Mouse (Mus musculus) B cell, adult 67 days (primary cell): Measurements from ENCODE around the gene Coa5. TPM values are rescaled to one million over a fixed set of nuclear protein-coding genes. Genes with fewer than 3 reads are reported as not detected.

Source experiments
- total RNA-seq, 2 experiments: library from RNA; stranded (reverse); gene quantifications; 4 replicates each; pipeline ENCODE4 v1.2.4; 2023

The Coa5 gene
- 10 to 100 TPM; 39.2 to 43.8 TPM for total RNA-seq

DNA sequence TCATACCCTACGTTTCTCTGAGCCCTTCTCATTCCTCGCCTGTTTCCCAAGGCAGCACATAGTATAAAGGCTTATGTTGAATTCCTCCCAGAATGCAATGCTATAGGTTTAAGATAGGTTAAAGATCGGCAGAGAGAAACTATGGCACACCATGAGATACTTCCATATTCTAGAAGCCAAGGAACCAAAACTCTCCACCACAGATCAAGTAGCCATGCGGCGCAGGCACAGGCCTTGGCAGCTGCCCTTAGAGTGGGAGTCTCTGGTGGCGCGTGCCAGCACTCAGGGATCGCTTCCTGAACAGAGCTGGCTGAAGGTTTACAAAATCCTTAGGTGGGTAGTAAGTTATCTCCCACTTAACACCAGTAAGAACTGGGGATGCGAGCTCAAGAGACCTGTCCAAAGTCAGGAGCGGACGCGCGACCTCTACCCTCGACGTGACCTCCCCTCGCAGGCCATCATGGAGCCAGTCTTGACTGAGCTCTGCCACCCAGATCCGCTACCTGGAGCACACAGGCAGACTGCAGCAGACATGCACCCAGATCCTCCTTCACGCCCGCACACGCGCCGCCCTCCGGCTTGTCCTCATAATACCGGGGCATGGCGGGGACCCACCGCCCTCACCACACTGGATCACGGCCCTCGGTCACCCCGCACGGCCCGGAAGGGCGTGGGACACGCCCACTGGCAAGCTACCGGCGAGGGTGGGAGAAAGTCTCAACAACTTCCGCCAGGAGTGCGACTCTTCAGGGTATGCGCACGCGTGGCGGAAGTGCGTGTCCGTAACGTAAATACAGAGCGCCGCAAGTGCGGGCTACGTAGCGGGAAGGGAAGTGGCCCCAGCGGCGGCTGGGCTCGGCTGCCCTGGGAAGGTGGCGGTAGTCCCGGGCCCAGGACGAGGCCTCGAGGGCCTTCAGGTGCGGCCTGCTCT, at the start of gene Coa5, which contains the start of gene Unc50:
Gene Coa5 (minus strand): TSS at position 738 of the 931 bp plus-strand sequence.
Gene Unc50 (plus strand): TSS at position 774 of the 931 bp plus-strand sequence.

Other genes starting within 250 kb of the Coa5 start
- not detected for gene Cnga3, start 215.7 kb downstream of the Coa5 start, total RNA-seq
- gene Inpp4a, start 130.2 kb downstream of the Coa5 start, total RNA-seq: 10 to 100 TPM; 28.6 to 30.4 TPM
- gene Unc50, start within 50 bp of the Coa5 start, total RNA-seq: 10 to 100 TPM; 35.1 to 39.2 TPM
- 10 to 100 TPM; 65.6 to 77.6 TPM for gene Mgat4a, start 110.9 kb upstream of the Coa5 start, total RNA-seq